Mouse (Mus musculus): ENCODE measurements around the gene Slc9a7.

The Slc9a7 gene

GRCm38 (mm10) chrX:20291282-20292039 is at the start of gene Slc9a7:
Slc9a7 (minus strand) TSS chrX:20291807.
- peak; percentile 38 for DNase-seq

GRCm38 (mm10) chrX:20335722-20336121 is 44.1 kb upstream of the Slc9a7 start:
- peak; percentile 44 for DNase-seq

- no peak for DNase-seq
These were observed 41.1 kb upstream of the Slc9a7 start for GRCm38 (mm10) chrX:20332756-20333155.

GRCm38 (mm10) chrX:20307215-20307614 is 15.6 kb upstream of the Slc9a7 start:
- DNase-seq, result no peak

- DNase-seq, result no peak
These were observed 14.3 kb upstream of the Slc9a7 start for GRCm38 (mm10) chrX:20305941-20306340.

GRCm38 (mm10) chrX:20303280-20303679 is 11.7 kb upstream of the Slc9a7 start:
- no peak for DNase-seq

GRCm38 (mm10) chrX:20292040-20292417 is 422 bp upstream of the Slc9a7 start:
- DNase-seq, result no peak

- DNase-seq, result no peak
These were observed 892 bp downstream of the Slc9a7 start for GRCm38 (mm10) chrX:20290715-20291114.

GRCm38 (mm10) chrX:20288674-20289073 is 2.9 kb downstream of the Slc9a7 start:
- no peak for DNase-seq

- DNase-seq, result no peak
These were observed 5.4 kb downstream of the Slc9a7 start for GRCm38 (mm10) chrX:20286254-20286653.

- DNase-seq, result no peak
These were observed 12.2 kb downstream of the Slc9a7 start for GRCm38 (mm10) chrX:20279424-20279823.

GRCm38 (mm10) chrX:20273854-20274253 is 17.8 kb downstream of the Slc9a7 start:
- no peak for DNase-seq

GRCm38 (mm10) chrX:20271980-20272379 is 19.6 kb downstream of the Slc9a7 start:
- no peak for DNase-seq

- DNase-seq, result no peak
These were observed 21.6 kb downstream of the Slc9a7 start for GRCm38 (mm10) chrX:20269980-20270379.

GRCm38 (mm10) chrX:20264370-20264769 is 27.2 kb downstream of the Slc9a7 start:
- no peak for DNase-seq

GRCm38 (mm10) chrX:20228102-20228501 is 63.5 kb downstream of the Slc9a7 start:
- DNase-seq, result no peak

- no peak for DNase-seq
These were observed 70.1 kb downstream of the Slc9a7 start for GRCm38 (mm10) chrX:20221486-20221885.

- DNase-seq, result no peak
These were observed 106.0 kb downstream of the Slc9a7 start for GRCm38 (mm10) chrX:20185616-20186015.

GRCm38 (mm10) chrX:20176792-20177191 is 114.8 kb downstream of the Slc9a7 start:
- DNase-seq, result no peak

GRCm38 (mm10) chrX:20168430-20168829 is 123.2 kb downstream of the Slc9a7 start:
- no peak for DNase-seq

GRCm38 (mm10) chrX:20164984-20165383 is 126.6 kb downstream of the Slc9a7 start:
- DNase-seq, result no peak

GRCm38 (mm10) chrX:20162322-20162711 is 129.3 kb downstream of the Slc9a7 start:
- peak; percentile 34 for DNase-seq

- DNase-seq, result no peak
These were observed 129.8 kb downstream of the Slc9a7 start for GRCm38 (mm10) chrX:20161687-20162321.

GRCm38 (mm10) chrX:20160301-20160700 is 131.3 kb downstream of the Slc9a7 start:
- DNase-seq, result no peak

- no peak for DNase-seq
These were observed 134.1 kb downstream of the Slc9a7 start for GRCm38 (mm10) chrX:20157519-20157918.

Measured in liver (tissue).